Mouse (Mus musculus): Measurements from ENCODE around the gene Hexim2. TPM values are rescaled to one million over a fixed set of nuclear protein-coding genes. Genes with fewer than 3 reads are reported as not detected.
A peak's percentile ranks its signal among the peaks of the same experiment; 100 is the strongest.

Gene Hexim2
- polyA plus RNA-seq (2011; ENCODE audit: insufficient read depth, insufficient read length, low replicate concordance, missing spikeins) = 2.8 and 5.7 TPM in 2 replicates

GRCm38 (mm10) chr11:103131701-103132575 is at the start of gene Hexim2:
Gene Hexim2 (plus strand): TSS chr11:103132429.
- under 1% methylated on average over 39 of the region's 39 CpGs for WGBS
- H3K27ac ChIP-seq (ENCODE audit: control insufficient read depth, insufficient read depth, low read depth, low read length, poor library complexity) = peak within 1 kb of the TSS; percentile 98
- H3K4me1 ChIP-seq (ENCODE audit: control insufficient read depth, insufficient read depth, low read length) = no peaks in the 10 kb centered on the region
- TF ChIP-seq CTCF (IDR thresholded peaks at IDR 0.05; ENCODE audit: control insufficient read depth, insufficient read depth, low read length) (no peak), POLR2A (IDR thresholded peaks at IDR 0.05; ENCODE audit: borderline replicate concordance, control insufficient read depth, low read depth, low read length) (0 out of 2 replicates have a peak, but pooled peaks have one; percentile 33)
- H3K4me3 ChIP-seq (replicated peaks; ENCODE audit: control insufficient read depth, low read depth, low read length) = peak within 1 kb of the TSS; percentile 94

- TF ChIP-seq POLR2A (IDR thresholded peaks at IDR 0.05; ENCODE audit: borderline replicate concordance, control insufficient read depth, low read depth, low read length) (no peak), CTCF (IDR thresholded peaks at IDR 0.05; ENCODE audit: control insufficient read depth, insufficient read depth, low read length) (no peak)
- Histone ChIP-seq H3K4me1 (ENCODE audit: control insufficient read depth, insufficient read depth, low read length) (peaks cover 4% of the 10 kb centered on the region), H3K27ac (ENCODE audit: control insufficient read depth, insufficient read depth, low read depth, low read length, poor library complexity) (no peak overlapping the region; the same call in none of the 2 replicates), H3K4me3 (replicated peaks; ENCODE audit: control insufficient read depth, low read depth, low read length) (no peak overlapping the region)
- 49% methylated on average over 7 of the region's 7 CpGs for WGBS
These were observed 38.9 kb upstream of the Hexim2 start for GRCm38 (mm10) chr11:103093306-103093705.

- H3K4me3 ChIP-seq (replicated peaks; ENCODE audit: control insufficient read depth, low read depth, low read length) = no peak overlapping the region
- peaks cover 4% of the 10 kb centered on the region for H3K4me1 ChIP-seq (ENCODE audit: control insufficient read depth, insufficient read depth, low read length)
- WGBS = 36% methylated on average over 20 of the region's 20 CpGs
- TF ChIP-seq CTCF (IDR thresholded peaks at IDR 0.05; ENCODE audit: control insufficient read depth, insufficient read depth, low read length) (no peak), POLR2A (IDR thresholded peaks at IDR 0.05; ENCODE audit: borderline replicate concordance, control insufficient read depth, low read depth, low read length) (no peak)
- H3K27ac ChIP-seq (ENCODE audit: control insufficient read depth, insufficient read depth, low read depth, low read length, poor library complexity) = peak overlapping the region; percentile 45
These were observed 38.1 kb upstream of the Hexim2 start for GRCm38 (mm10) chr11:103093862-103094833.

- H3K4me1 ChIP-seq (ENCODE audit: control insufficient read depth, insufficient read depth, low read length) = peaks cover 4% of the 10 kb centered on the region
- 77% methylated on average over 9 of the region's 9 CpGs for WGBS
- H3K4me3 ChIP-seq (replicated peaks; ENCODE audit: control insufficient read depth, low read depth, low read length) = no peak overlapping the region
- no peak overlapping the region for H3K27ac ChIP-seq (ENCODE audit: control insufficient read depth, insufficient read depth, low read depth, low read length, poor library complexity)
- no peak for TF ChIP-seq CTCF (IDR thresholded peaks at IDR 0.05; ENCODE audit: control insufficient read depth, insufficient read depth, low read length)
These were observed 37.0 kb upstream of the Hexim2 start for GRCm38 (mm10) chr11:103095107-103095670.

DNA sequence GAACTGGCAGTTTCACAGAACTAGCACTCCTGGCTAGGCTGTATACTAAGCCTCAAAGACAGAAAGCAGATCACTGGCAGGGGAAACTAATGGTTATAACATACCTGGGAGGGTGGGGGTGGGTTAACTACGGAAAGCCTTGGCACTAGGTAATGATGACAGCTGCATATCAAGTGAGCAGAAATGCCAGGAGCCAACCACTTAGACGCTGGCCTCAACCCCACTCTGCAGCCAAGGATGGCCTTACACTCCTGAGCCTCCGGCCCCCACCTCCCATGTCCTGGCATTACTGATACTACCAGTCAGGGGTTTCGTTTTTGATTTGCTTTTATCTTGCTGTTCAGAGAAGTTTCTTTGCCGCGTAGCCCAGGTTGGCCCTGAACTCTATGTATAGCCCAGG is 36.4 kb upstream of the Hexim2 start:
- TF ChIP-seq POLR2A (IDR thresholded peaks at IDR 0.05; ENCODE audit: borderline replicate concordance, control insufficient read depth, low read depth, low read length) = no peak
- no peak for TF ChIP-seq CTCF (IDR thresholded peaks at IDR 0.05; ENCODE audit: control insufficient read depth, insufficient read depth, low read length)
- Histone ChIP-seq H3K27ac (ENCODE audit: control insufficient read depth, insufficient read depth, low read depth, low read length, poor library complexity) (no peak overlapping the region), H3K4me1 (ENCODE audit: control insufficient read depth, insufficient read depth, low read length) (peaks cover 4% of the 10 kb centered on the region), H3K4me3 (replicated peaks; ENCODE audit: control insufficient read depth, low read depth, low read length) (no peak overlapping the region)
- WGBS = 85% methylated on average over 6 of the region's 6 CpGs

GRCm38 (mm10) chr11:103096979-103097894 is 35.0 kb upstream of the Hexim2 start:
- H3K4me1 ChIP-seq (ENCODE audit: control insufficient read depth, insufficient read depth, low read length) = peaks cover 7% of the 10 kb centered on the region
- 71% methylated on average over 22 of the region's 22 CpGs for WGBS
- no peak for TF ChIP-seq POLR2A (IDR thresholded peaks at IDR 0.05; ENCODE audit: borderline replicate concordance, control insufficient read depth, low read depth, low read length)
- TF ChIP-seq CTCF (IDR thresholded peaks at IDR 0.05; ENCODE audit: control insufficient read depth, insufficient read depth, low read length) = no peak

GRCm38 (mm10) chr11:103098531-103099190 is 33.6 kb upstream of the Hexim2 start:
- no peak for TF ChIP-seq CTCF (IDR thresholded peaks at IDR 0.05; ENCODE audit: control insufficient read depth, insufficient read depth, low read length)
- TF ChIP-seq POLR2A (IDR thresholded peaks at IDR 0.05; ENCODE audit: borderline replicate concordance, control insufficient read depth, low read depth, low read length) = no peak
- H3K4me1 ChIP-seq (ENCODE audit: control insufficient read depth, insufficient read depth, low read length) = peaks cover 6% of the 10 kb centered on the region
- WGBS = 84% methylated on average over 11 of the region's 11 CpGs
- H3K27ac ChIP-seq (ENCODE audit: control insufficient read depth, insufficient read depth, low read depth, low read length, poor library complexity) = no peak overlapping the region
- no peak overlapping the region for H3K4me3 ChIP-seq (replicated peaks; ENCODE audit: control insufficient read depth, low read depth, low read length)

More at GRCm38 (mm10) chr11:103096979-103097894, 35.0 kb upstream of the Hexim2 start:
- no peak overlapping the region for H3K27ac ChIP-seq (ENCODE audit: control insufficient read depth, insufficient read depth, low read depth, low read length, poor library complexity)
- no peak overlapping the region for H3K4me3 ChIP-seq (replicated peaks; ENCODE audit: control insufficient read depth, low read depth, low read length)

Data from bone marrow, adult 2 months (tissue).